Mouse (Mus musculus) midbrain, embryonic 16.5 days (tissue): ENCODE measurements at regions not wholly inside any gene's neighbourhood (a gene's known extent, or its start where the extent isn't known, plus 50 kb on each side); places are given as distances from the start of the nearest gene placed in this dataset.

Experiments used
- ATAC-seq: fragments of 200-750 bp; cut with Nextera tagmentation; 2 replicates; pipeline ENCODE4 v1.8.0; 2017; ENCODE audit warnings: moderate TSS enrichment
- H3K27ac ChIP-seq: fragments of 300-500 bp; sonication (generic); 2 replicates; pipeline ENCODE4 v1.5.1; 2014; ENCODE audit warnings: mild to moderate bottlenecking, low read length, mixed read lengths
- H3K27me3 ChIP-seq: fragments of 300-500 bp; sonication (generic); 2 replicates; pipeline ENCODE4 v1.6.1; 2014; ENCODE audit warnings: low read depth, low read length, mixed read lengths; ENCODE audit not compliant: control insufficient read depth, insufficient read depth
- H3K36me3 ChIP-seq: fragments of 300-500 bp; sonication (generic); 2 replicates; pipeline ENCODE4 v1.6.1; 2014; ENCODE audit warnings: mild to moderate bottlenecking, low read length, moderate library complexity, mixed read lengths; ENCODE audit not compliant: control insufficient read depth, insufficient read depth
- H3K4me1 ChIP-seq: fragments of 300-500 bp; sonication (generic); 2 replicates; pipeline ENCODE4 v1.6.1; 2014; ENCODE audit warnings: mild to moderate bottlenecking, low read length, mixed read lengths; ENCODE audit not compliant: control insufficient read depth, insufficient read depth
- H3K4me2 ChIP-seq: fragments of 300-500 bp; sonication (generic); 2 replicates; pipeline ENCODE4 v1.6.1; 2014; ENCODE audit warnings: mild to moderate bottlenecking, low read length, mixed read lengths
- H3K4me3 ChIP-seq: fragments of 300-500 bp; sonication (generic); 2 replicates; pipeline ENCODE4 v1.5.1; 2014; ENCODE audit warnings: low read depth, mild to moderate bottlenecking, low read length, moderate library complexity, mixed read lengths
- H3K9ac ChIP-seq: fragments of 300-500 bp; sonication (generic); 2 replicates; pipeline ENCODE4 v1.6.1; 2014; ENCODE audit warnings: low read depth, low read length, mixed read lengths
- H3K9me3 ChIP-seq: fragments of 300-500 bp; sonication (generic); replicated peaks from 2 replicates; pipeline ENCODE4 v1.6.1; 2014; ENCODE audit warnings: mild to moderate bottlenecking, low read length, mixed read lengths; ENCODE audit not compliant: control insufficient read depth, poor library complexity, severe bottlenecking
- WGBS: fragments of 180-500 bp; shearing (Covaris S2); extraction: QIAGEN DNeasy Blood & Tissue Kit; methylation state at CpG from one replicate; pipeline ENCODE4 v1.1.7; 2014; 5-methylcytosine and 5-hydroxymethylcytosine counted together

DNA sequence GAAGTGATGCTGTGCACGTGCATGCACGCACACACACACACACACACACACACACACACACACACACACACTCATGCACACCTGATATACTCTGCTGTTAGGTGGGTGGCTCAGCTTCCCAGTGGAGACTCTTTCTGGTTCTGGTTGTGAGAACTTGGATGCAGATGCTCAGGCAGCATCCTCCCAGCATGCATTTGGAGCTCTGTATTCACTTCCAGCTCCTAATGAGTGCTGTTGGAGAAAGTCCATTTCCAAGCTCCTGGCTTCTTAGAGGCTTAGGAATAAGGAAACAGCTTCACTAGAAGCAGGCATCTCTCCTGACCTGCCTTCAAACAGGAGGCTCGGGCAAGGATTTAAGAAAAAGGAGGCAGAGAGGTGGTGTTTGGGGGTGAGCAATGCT is 52.2 kb upstream of the Kazn start:
- Histone ChIP-seq H3K4me2 (no peak overlapping the region), H3K4me3 (no peak overlapping the region), H3K4me1 (peaks cover 20% of the 10 kb centered on the region), H3K9me3 (no peaks in the 10 kb centered on the region), H3K27ac (no peak overlapping the region), H3K36me3 (no peaks in the 10 kb centered on the region), H3K27me3 (no peaks in the 10 kb centered on the region), H3K9ac (no peak overlapping the region)
- no peak for ATAC-seq
- WGBS: 98% methylated on average over 3 of the region's 3 CpGs
